Mouse (Mus musculus) thymus, adult 2 months (tissue): ENCODE measurements around the gene Ccpg1.

Source experiments
- CTCF ChIP-seq: fragments of 200-500 bp; IDR thresholded peaks from 2 replicates; pipeline ENCODE4 v1.5.1; 2012; ENCODE audit warnings: mild to moderate bottlenecking, control low read depth, low read length, moderate library complexity, borderline replicate concordance; ENCODE audit not compliant: control insufficient read depth, poor library complexity, insufficient read depth; ENCODE audit errors: extremely low read depth
- POLR2A ChIP-seq: fragments of 200-500 bp; IDR thresholded peaks from 2 replicates; pipeline ENCODE4 v1.6.1; 2012; ENCODE audit warnings: mild to moderate bottlenecking, low read length, control low read depth, moderate library complexity; ENCODE audit not compliant: control insufficient read depth, poor library complexity, insufficient read depth; ENCODE audit errors: extremely low read depth

DNA sequence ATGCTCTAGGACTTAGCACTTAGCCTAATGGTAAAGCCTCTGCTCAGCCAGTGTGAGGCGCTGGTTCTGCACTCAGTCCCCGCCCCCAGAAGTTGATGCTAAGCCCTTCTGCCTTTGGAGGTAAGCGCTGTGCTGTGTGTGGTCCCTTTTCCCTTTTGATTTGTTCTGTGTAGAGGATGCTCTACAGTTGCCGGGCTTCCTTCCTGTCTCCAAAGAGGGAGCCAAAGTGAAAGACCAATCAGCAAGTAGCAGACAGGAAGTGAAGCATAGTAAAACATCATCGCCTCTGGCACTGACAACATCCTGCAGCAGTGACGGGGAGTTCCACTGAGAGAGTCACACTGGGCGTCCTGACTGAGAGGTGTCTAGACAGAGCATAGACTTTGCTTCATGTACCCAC, 15.4 kb upstream of the Ccpg1 start:
- TF ChIP-seq CTCF: no peak
- TF ChIP-seq POLR2A: no peak
